Mouse (Mus musculus): ENCODE results near the gene Sult1d1. TPM values are rescaled to one million over a fixed set of nuclear protein-coding genes. Genes with fewer than 3 reads are reported as not detected.
"Not testable (repeated sequence)": the region's sequence is repeated elsewhere in the genome, so short reads cannot be mapped to it uniquely, and the experiment has no call there.

Gene Sult1d1
- polyA plus RNA-seq, 1 experiment from 2014 or later: 6.0 TPM

- no peaks in the 10 kb centered on the region for H3K4me1 ChIP-seq (ENCODE audit: control insufficient read depth, low read depth, low read length)
- no peak overlapping the region for H3K27ac ChIP-seq (ENCODE audit: low read length)
- no peaks in the 10 kb centered on the region for H3K36me3 ChIP-seq (ENCODE audit: control insufficient read depth, insufficient read depth)
- no peak overlapping the region for H3K9ac ChIP-seq (ENCODE audit: low read depth, low read length)
- no peak overlapping the region for H3K4me3 ChIP-seq (ENCODE audit: low read depth, low read length)
- ATAC-seq (ENCODE audit: low read depth): peak; percentile 77
- H3K4me2 ChIP-seq (ENCODE audit: low read depth, low read length): no peak overlapping the region
- H3K27me3 ChIP-seq (ENCODE audit: control insufficient read depth, insufficient read depth, low read depth, low read length): no peaks in the 10 kb centered on the region
- WGBS (ENCODE audit: insufficient replicate concordance): 42% methylated on average over 2 of the region's 2 CpGs
- H3K9me3 ChIP-seq (replicated peaks; ENCODE audit: control insufficient read depth, low read length): no peaks in the 10 kb centered on the region
Observed at GRCm38 (mm10) chr5:87532288-87532687, 36.5 kb downstream of the Sult1d1 start.

DNA sequence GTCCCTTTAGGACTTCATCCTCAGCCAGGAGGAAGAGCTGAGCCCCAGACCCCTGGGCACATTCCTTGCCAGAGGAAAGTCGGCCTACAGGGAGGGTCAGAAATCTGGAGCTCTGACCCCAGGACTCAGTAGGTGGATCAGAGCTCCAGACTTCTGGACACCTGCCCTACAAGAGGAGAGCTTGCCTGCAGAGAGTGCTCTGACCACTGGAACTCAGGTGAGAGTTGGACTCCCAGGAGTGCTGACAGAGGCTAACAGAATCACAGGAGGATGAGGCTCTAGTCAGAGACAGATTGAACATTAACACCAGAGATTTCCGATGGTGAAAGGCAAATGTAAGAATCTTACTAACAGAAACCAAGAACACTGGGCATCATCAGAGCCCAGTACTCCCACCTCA is 45.3 kb downstream of the Sult1d1 start:
- not testable (repeated sequence) for H3K36me3 ChIP-seq (ENCODE audit: control insufficient read depth, insufficient read depth); H3K4me2 ChIP-seq (ENCODE audit: low read depth, low read length); H3K4me3 ChIP-seq (ENCODE audit: low read depth, low read length); H3K27ac ChIP-seq (ENCODE audit: low read length); H3K9ac ChIP-seq (ENCODE audit: low read depth, low read length); ATAC-seq (ENCODE audit: low read depth); H3K9me3 ChIP-seq (replicated peaks; ENCODE audit: control insufficient read depth, low read length); H3K4me1 ChIP-seq (ENCODE audit: control insufficient read depth, low read depth, low read length); H3K27me3 ChIP-seq (ENCODE audit: control insufficient read depth, insufficient read depth, low read depth, low read length)
- WGBS (ENCODE audit: insufficient replicate concordance): 54% methylated on average over 2 of the region's 2 CpGs

GRCm38 (mm10) chr5:87505776-87506458 is 62.9 kb downstream of the Sult1d1 start:
- Histone ChIP-seq H3K4me3 (ENCODE audit: low read depth, low read length) (no peak overlapping the region), H3K9me3 (replicated peaks; ENCODE audit: control insufficient read depth, low read length) (no peaks in the 10 kb centered on the region), H3K4me2 (ENCODE audit: low read depth, low read length) (no peak overlapping the region), H3K9ac (ENCODE audit: low read depth, low read length) (no peak overlapping the region), H3K27me3 (ENCODE audit: control insufficient read depth, insufficient read depth, low read depth, low read length) (no peaks in the 10 kb centered on the region), H3K4me1 (ENCODE audit: control insufficient read depth, low read depth, low read length) (no peaks in the 10 kb centered on the region), H3K27ac (ENCODE audit: low read length) (no peak overlapping the region), H3K36me3 (ENCODE audit: control insufficient read depth, insufficient read depth) (no peaks in the 10 kb centered on the region)
- 52% methylated on average over 4 of the region's 4 CpGs for WGBS (ENCODE audit: insufficient replicate concordance)
- ATAC-seq (ENCODE audit: low read depth): no peak

Small RNAs within 50 kb of the gene (microRNA-seq; reads per million reads assigned to microRNA genes)
- gene Mir3969: 21.4 reads per million, percentile 38 among the genes with 10 or more reads in this experiment

Other genes with a start within 250 kb of the Sult1d1 start
- 0.07 and 0.09 TPM in 2 replicates for gene Ugt2a3, start 231.8 kb downstream of the Sult1d1 start, polyA plus RNA-seq (2015; fragmentation: Nextera tagmentation; extraction: Ambion mirVana)
- gene Ugt2b38, start 144.8 kb downstream of the Sult1d1 start, polyA plus RNA-seq (2015; fragmentation: Nextera tagmentation; extraction: Ambion mirVana): not detected in 2 replicates
- not detected in 2 replicates for gene Ugt2a2, start 86.8 kb downstream of the Sult1d1 start, polyA plus RNA-seq (2015; fragmentation: Nextera tagmentation; extraction: Ambion mirVana)
- not detected in 2 replicates for gene Gm43638, start 82.2 kb downstream of the Sult1d1 start, polyA plus RNA-seq (2015; fragmentation: Nextera tagmentation; extraction: Ambion mirVana)
- not detected in 2 replicates for gene Ugt2a1, start 78.2 kb downstream of the Sult1d1 start, polyA plus RNA-seq (2015; fragmentation: Nextera tagmentation; extraction: Ambion mirVana)
- 1.6 and 1.7 TPM in 2 replicates for gene Sult1b1, start 30.8 kb downstream of the Sult1d1 start, polyA plus RNA-seq (2015; fragmentation: Nextera tagmentation; extraction: Ambion mirVana)
- gene Sult1e1, start 22.6 kb upstream of the Sult1d1 start, polyA plus RNA-seq (2015; fragmentation: Nextera tagmentation; extraction: Ambion mirVana): not detected in 2 replicates
- gene Csn1s1, start 97.2 kb upstream of the Sult1d1 start, polyA plus RNA-seq (2015; fragmentation: Nextera tagmentation; extraction: Ambion mirVana): not detected in 2 replicates
- gene Csn2, start 130.6 kb upstream of the Sult1d1 start, polyA plus RNA-seq (2015; fragmentation: Nextera tagmentation; extraction: Ambion mirVana): not detected in 2 replicates
- not detected in 2 replicates for gene Csn1s2a, start 205.5 kb upstream of the Sult1d1 start, polyA plus RNA-seq (2015; fragmentation: Nextera tagmentation; extraction: Ambion mirVana)
- gene Csn1s2b, start 239.1 kb upstream of the Sult1d1 start, polyA plus RNA-seq (2015; fragmentation: Nextera tagmentation; extraction: Ambion mirVana): not detected in 2 replicates